Mouse (Mus musculus): Measurements from ENCODE around the gene Vps52.

- TF ChIP-seq CTCF (IDR thresholded peaks at IDR 0.05; ENCODE audit: borderline replicate concordance, insufficient read depth, low read length) (no peak), POLR2A (IDR thresholded peaks at IDR 0.05; ENCODE audit: low read depth, low read length) (no peak)
Measured at GRCm38 (mm10) chr17:33914969-33915391, 40.6 kb upstream of the Vps52 start.
